Mouse (Mus musculus) midbrain, embryonic 16.5 days (tissue): ENCODE measurements around the gene Mllt11. TPM values are rescaled to one million over a fixed set of nuclear protein-coding genes. Genes with fewer than 3 reads are reported as not detected.

Experiments used
- ATAC-seq: fragments of 200-750 bp; cut with Nextera tagmentation; 2 replicates; pipeline ENCODE4 v1.8.0; 2017; ENCODE audit warnings: moderate TSS enrichment
- H3K27ac ChIP-seq: fragments of 300-500 bp; sonication (generic); 2 replicates; pipeline ENCODE4 v1.5.1; 2014; ENCODE audit warnings: mild to moderate bottlenecking, low read length, mixed read lengths
- H3K27me3 ChIP-seq: fragments of 300-500 bp; sonication (generic); 2 replicates; pipeline ENCODE4 v1.6.1; 2014; ENCODE audit warnings: low read depth, low read length, mixed read lengths; ENCODE audit not compliant: control insufficient read depth, insufficient read depth
- H3K36me3 ChIP-seq: fragments of 300-500 bp; sonication (generic); 2 replicates; pipeline ENCODE4 v1.6.1; 2014; ENCODE audit warnings: mild to moderate bottlenecking, low read length, moderate library complexity, mixed read lengths; ENCODE audit not compliant: control insufficient read depth, insufficient read depth
- H3K4me1 ChIP-seq: fragments of 300-500 bp; sonication (generic); 2 replicates; pipeline ENCODE4 v1.6.1; 2014; ENCODE audit warnings: mild to moderate bottlenecking, low read length, mixed read lengths; ENCODE audit not compliant: control insufficient read depth, insufficient read depth
- H3K4me2 ChIP-seq: fragments of 300-500 bp; sonication (generic); 2 replicates; pipeline ENCODE4 v1.6.1; 2014; ENCODE audit warnings: mild to moderate bottlenecking, low read length, mixed read lengths
- H3K4me3 ChIP-seq: fragments of 300-500 bp; sonication (generic); 2 replicates; pipeline ENCODE4 v1.5.1; 2014; ENCODE audit warnings: low read depth, mild to moderate bottlenecking, low read length, moderate library complexity, mixed read lengths
- H3K9ac ChIP-seq: fragments of 300-500 bp; sonication (generic); 2 replicates; pipeline ENCODE4 v1.6.1; 2014; ENCODE audit warnings: low read depth, low read length, mixed read lengths
- H3K9me3 ChIP-seq: fragments of 300-500 bp; sonication (generic); replicated peaks from 2 replicates; pipeline ENCODE4 v1.6.1; 2014; ENCODE audit warnings: mild to moderate bottlenecking, low read length, mixed read lengths; ENCODE audit not compliant: control insufficient read depth, poor library complexity, severe bottlenecking
- WGBS: fragments of 180-500 bp; shearing (Covaris S2); extraction: QIAGEN DNeasy Blood & Tissue Kit; methylation state at CpG from one replicate; pipeline ENCODE4 v1.1.7; 2014; 5-methylcytosine and 5-hydroxymethylcytosine counted together
- polyA plus RNA-seq: library from polyadenylated mRNA; unstranded; fragments of >200 nt; fragmentation: Nextera tagmentation; extraction: Ambion mirVana; gene quantifications from 2 replicates; pipeline ENCODE4 v1.2.1, GENCODE M21; 2015

Mllt11 gene
- polyA plus RNA-seq, 1 experiment from 2014 or later, result 438 TPM

GRCm38 (mm10) chr3:95172526-95173255 lies 59.3 kb downstream of the Mllt11 start:
- H3K27ac ChIP-seq, result no peak overlapping the region
- peaks cover 6% of the 10 kb centered on the region for H3K4me1 ChIP-seq
- no peaks in the 10 kb centered on the region for H3K9me3 ChIP-seq
- peaks cover 41% of the 10 kb centered on the region for H3K36me3 ChIP-seq
- H3K4me2 ChIP-seq, result no peak overlapping the region
- H3K27me3 ChIP-seq, result peaks cover 16% of the 10 kb centered on the region
- no peak overlapping the region; the same call in 1 of the 2 replicates for H3K4me3 ChIP-seq
- no peak for ATAC-seq
- no peak overlapping the region; the same call in 1 of the 2 replicates for H3K9ac ChIP-seq
- whole genome bisulfite sequencing, result 18% methylated on average over 71 of the region's 84 CpGs

GRCm38 (mm10) chr3:95171105-95171504 lies 60.9 kb downstream of the Mllt11 start:
- Histone ChIP-seq H3K27ac (no peak overlapping the region), H3K9me3 (no peaks in the 10 kb centered on the region), H3K9ac (no peak overlapping the region), H3K27me3 (peaks cover 16% of the 10 kb centered on the region), H3K4me3 (no peak overlapping the region), H3K4me2 (no peak overlapping the region), H3K4me1 (peaks cover 6% of the 10 kb centered on the region), H3K36me3 (peaks cover 52% of the 10 kb centered on the region)
- ATAC-seq, result no peak
- 85% methylated on average over 6 of the region's 6 CpGs for WGBS

GRCm38 (mm10) chr3:95169996-95170395 lies 62.0 kb downstream of the Mllt11 start:
- Histone ChIP-seq H3K4me3 (no peak overlapping the region), H3K36me3 (peaks cover 55% of the 10 kb centered on the region), H3K9ac (no peak overlapping the region), H3K9me3 (no peaks in the 10 kb centered on the region), H3K4me2 (no peak overlapping the region), H3K27me3 (peaks cover 16% of the 10 kb centered on the region), H3K4me1 (peaks cover 6% of the 10 kb centered on the region), H3K27ac (no peak overlapping the region)
- no peak for ATAC-seq
- WGBS, result 90% methylated on average over 10 of the region's 10 CpGs

Other genes with a start within 250 kb of the Mllt11 start
- 17.6 and 18.7 TPM in 2 replicates for gene Zfp687, start 216.7 kb downstream of the Mllt11 start, polyA plus RNA-seq
- gene Psmd4, start 189.6 kb downstream of the Mllt11 start, polyA plus RNA-seq, result 253 and 254 TPM in 2 replicates
- 15.0 and 17.0 TPM in 2 replicates for gene Pip5k1a, start 125.2 kb downstream of the Mllt11 start, polyA plus RNA-seq
- gene Vps72, start 121.1 kb downstream of the Mllt11 start, polyA plus RNA-seq, result 170 and 184 TPM in 2 replicates
- 1.1 TPM in 2 replicates for gene Tmod4, start 107.7 kb downstream of the Mllt11 start, polyA plus RNA-seq
- 79.5 and 79.8 TPM in 2 replicates for gene Scnm1, start 98.2 kb downstream of the Mllt11 start, polyA plus RNA-seq
- 53.8 and 57.6 TPM in 2 replicates for gene Lysmd1, start 98.1 kb downstream of the Mllt11 start, polyA plus RNA-seq
- gene Tnfaip8l2, start 89.8 kb downstream of the Mllt11 start, polyA plus RNA-seq, result 2.6 and 3.2 TPM in 2 replicates
- 18.9 and 20.9 TPM in 2 replicates for gene Sema6c, start 71.7 kb downstream of the Mllt11 start, polyA plus RNA-seq
- 2.4 and 3.0 TPM in 2 replicates for gene Gabpb2, start 14.3 kb downstream of the Mllt11 start, polyA plus RNA-seq
- gene Cdc42se1, start 3.4 kb downstream of the Mllt11 start, polyA plus RNA-seq, result 46.6 and 50.9 TPM in 2 replicates
- 0.21 and 0.24 TPM in 2 replicates for gene Gm128, start 9.4 kb upstream of the Mllt11 start, polyA plus RNA-seq
- 0.30 TPM in 1 of 2 replicates, not detected in the other for gene Bnipl, start 19.0 kb upstream of the Mllt11 start, polyA plus RNA-seq
- 42.3 and 42.5 TPM in 2 replicates for gene Mindy1, start 49.2 kb upstream of the Mllt11 start, polyA plus RNA-seq
- 81.4 and 84.3 TPM in 2 replicates for gene Prune1, start 49.9 kb upstream of the Mllt11 start, polyA plus RNA-seq
- gene Anxa9, start 75.0 kb upstream of the Mllt11 start, polyA plus RNA-seq, result 0.23 and 0.34 TPM in 2 replicates
- 89.6 and 101 TPM in 2 replicates for gene Cers2, start 82.6 kb upstream of the Mllt11 start, polyA plus RNA-seq
- 42.3 and 43.3 TPM in 2 replicates for gene Setdb1, start 125.0 kb upstream of the Mllt11 start, polyA plus RNA-seq
- not detected in 2 replicates for gene 4930558C23Rik, start 170.7 kb upstream of the Mllt11 start, polyA plus RNA-seq
- gene Arnt, start 202.2 kb upstream of the Mllt11 start, polyA plus RNA-seq, result 18.4 and 18.8 TPM in 2 replicates